Mouse (Mus musculus) retina, embryonic 14.5 days (tissue): ENCODE results near the gene Cntfr.
A peak's percentile ranks its signal among the peaks of the same experiment; 100 is the strongest.

ENCODE experiments used
- DNase-seq: peaks from one replicate; pipeline ENCODE4 v3.0.0-alpha.2; 2015; ENCODE audit warnings: low spot score

Gene Cntfr

DNA sequence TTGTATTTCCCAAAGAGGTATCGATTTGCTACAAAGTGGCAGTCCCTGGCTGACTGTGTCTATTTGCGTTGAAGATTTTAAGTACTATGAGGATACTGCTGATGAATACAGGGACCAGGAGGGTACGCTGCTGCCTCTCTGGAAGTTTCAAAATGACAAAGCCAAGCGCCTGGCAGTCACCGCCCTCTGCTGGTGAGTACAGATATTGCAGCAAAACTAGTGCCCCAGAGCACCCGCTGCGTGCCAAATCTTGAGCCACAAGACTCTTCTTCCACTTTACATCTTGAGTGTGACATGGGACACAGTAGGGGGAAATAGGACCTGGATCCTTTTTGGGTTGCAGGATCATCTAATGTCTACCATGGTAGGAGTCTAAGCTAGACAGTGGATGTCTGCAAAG lies 82.7 kb downstream of the Cntfr start:
- peak; percentile 92 for DNase-seq

DNA sequence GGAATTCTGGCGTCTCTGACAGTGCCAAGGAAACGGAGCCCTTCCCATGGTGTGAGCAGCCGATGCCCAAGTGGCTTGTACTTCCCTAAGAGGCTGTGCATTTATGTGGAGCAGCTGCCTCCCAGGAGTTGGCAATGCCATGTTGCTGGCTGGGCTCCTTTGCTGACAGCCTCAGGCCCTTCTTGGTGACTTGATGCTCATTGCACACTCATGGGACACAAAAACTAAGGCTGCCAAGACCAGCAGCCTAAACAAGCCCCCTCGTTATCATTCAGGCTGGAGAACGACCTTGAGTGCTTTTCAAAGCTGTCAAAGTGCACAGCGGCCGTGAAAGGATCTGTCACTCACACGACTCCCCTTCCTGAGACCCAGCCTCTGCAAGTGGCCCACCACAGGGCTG lies 84.7 kb downstream of the Cntfr start:
- DNase-seq: no peak

- DNase-seq: no peak
Observed at GRCm38 (mm10) chr4:41610594-41610980, 86.3 kb downstream of the Cntfr start.

DNA sequence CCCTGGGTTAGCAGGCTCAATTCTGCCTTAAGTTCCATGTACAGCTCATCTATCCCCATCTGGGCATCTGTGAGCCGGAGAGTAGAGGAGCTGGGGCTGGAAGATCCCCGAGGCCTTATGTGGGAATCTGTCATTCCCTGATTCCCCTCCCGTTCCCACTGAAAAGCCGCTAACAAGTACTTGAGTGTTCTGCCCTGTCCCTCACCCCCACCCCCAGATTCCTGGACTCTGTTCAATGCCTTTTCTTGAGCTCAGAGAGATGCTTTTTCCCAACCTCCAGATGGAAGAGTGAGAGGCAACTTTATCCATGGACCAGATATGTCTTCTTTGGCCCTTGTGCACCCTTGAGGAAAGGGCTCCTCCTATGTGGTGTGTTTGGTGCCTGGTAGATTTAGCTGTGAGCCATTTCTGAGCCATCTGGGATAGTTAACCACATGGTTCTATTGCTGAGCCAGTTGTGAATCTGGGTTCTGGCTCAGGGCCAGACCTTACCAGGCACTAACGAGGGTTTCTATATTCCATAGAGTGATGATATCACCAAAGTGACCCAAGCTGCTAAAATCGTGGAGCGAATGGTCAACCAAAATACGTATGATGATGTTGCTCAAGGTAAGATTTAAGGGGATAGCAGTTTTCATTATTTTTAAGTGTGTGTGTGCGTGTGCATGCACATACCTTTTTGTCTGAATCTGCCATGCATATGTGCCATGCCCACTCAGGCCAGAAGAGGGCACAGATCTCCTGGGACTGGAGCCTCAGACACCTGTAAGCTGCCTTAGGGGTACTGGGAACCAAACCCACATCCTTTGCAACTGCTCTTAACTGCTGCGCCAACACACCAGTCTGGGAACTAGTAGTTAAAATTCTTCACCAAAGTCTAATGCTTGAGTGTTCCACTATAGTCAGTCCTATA lies 87.0 kb downstream of the Cntfr start:
- DNase-seq: no peak
